Mouse (Mus musculus) hindbrain, postnatal 0 days (tissue): ENCODE measurements around the gene Mutyh. TPM values are rescaled to one million over a fixed set of nuclear protein-coding genes. Genes with fewer than 3 reads are reported as not detected.
"Not testable (repeated sequence)": the region's sequence is repeated elsewhere in the genome, so short reads cannot be mapped to it uniquely, and the experiment has no call there.

Experiments used
- ATAC-seq: fragments of 200-750 bp; cut with Nextera tagmentation; 2 replicates; pipeline ENCODE4 v1.8.0; 2017; ENCODE audit warnings: mild to moderate bottlenecking, moderate TSS enrichment, moderate library complexity
- DNase-seq: peaks from one replicate; pipeline ENCODE4 v3.0.0-alpha.2; 2015; ENCODE audit warnings: low spot score
- H3K27ac ChIP-seq: fragments of 300-500 bp; sonication (generic); 2 replicates; pipeline ENCODE4 v1.5.1; 2014; ENCODE audit warnings: mild to moderate bottlenecking
- H3K27me3 ChIP-seq: fragments of 300-500 bp; sonication (generic); 2 replicates; pipeline ENCODE4 v1.6.1; 2014; ENCODE audit warnings: low read length, mixed read lengths; ENCODE audit not compliant: insufficient read depth
- H3K36me3 ChIP-seq: fragments of 300-500 bp; sonication (generic); 2 replicates; pipeline ENCODE4 v1.6.1; 2014; ENCODE audit warnings: low read length, mixed read lengths; ENCODE audit not compliant: insufficient read depth
- H3K4me1 ChIP-seq: fragments of 300-500 bp; sonication (generic); 2 replicates; pipeline ENCODE4 v1.6.1; 2014; ENCODE audit warnings: antibody characterized with exemption, low read length, mixed read lengths; ENCODE audit not compliant: insufficient read depth
- H3K4me2 ChIP-seq: fragments of 300-500 bp; sonication (generic); 2 replicates; pipeline ENCODE4 v1.6.1; 2014; ENCODE audit warnings: low read depth, mild to moderate bottlenecking, low read length, moderate library complexity, mixed read lengths
- H3K4me3 ChIP-seq: fragments of 300-500 bp; sonication (generic); 2 replicates; pipeline ENCODE4 v1.5.1; 2014; ENCODE audit warnings: low read length
- H3K9ac ChIP-seq: fragments of 300-500 bp; sonication (generic); replicated peaks from 2 replicates; pipeline ENCODE4 v1.6.1; 2014; ENCODE audit warnings: mild to moderate bottlenecking, low read length, moderate library complexity, mixed read lengths
- H3K9me3 ChIP-seq: fragments of 300-500 bp; sonication (generic); 2 replicates; pipeline ENCODE4 v1.6.1; 2016; ENCODE audit warnings: low read length, mixed read lengths
- CTCF ChIP-seq: IDR thresholded peaks from 2 replicates; pipeline ENCODE4 v1.5.1; 2016; ENCODE audit warnings: antibody characterized with exemption, control low read depth, low read depth
- WGBS: fragments of 180-500 bp; shearing (Covaris S2); extraction: QIAGEN DNeasy Blood & Tissue Kit; methylation state at CpG from one replicate; pipeline ENCODE4 v1.1.7; 2014; 5-methylcytosine and 5-hydroxymethylcytosine counted together
- polyA plus RNA-seq: library from polyadenylated mRNA; unstranded; fragments of >200 nt; fragmentation: Nextera tagmentation; extraction: Ambion mirVana; gene quantifications from 2 replicates; pipeline ENCODE4 v1.2.1, GENCODE M21; 2015
- total RNA-seq: library from RNA; depleted of rRNA; stranded (reverse); fragments of >200 nt; gene quantifications from 2 replicates; pipeline ENCODE4 v1.2.3, GENCODE M21; 2014

The Mutyh gene
- total and polyA plus RNA-seq, 2 experiments from 2014 or later, result 5.6 to 12.5 TPM

DNA sequence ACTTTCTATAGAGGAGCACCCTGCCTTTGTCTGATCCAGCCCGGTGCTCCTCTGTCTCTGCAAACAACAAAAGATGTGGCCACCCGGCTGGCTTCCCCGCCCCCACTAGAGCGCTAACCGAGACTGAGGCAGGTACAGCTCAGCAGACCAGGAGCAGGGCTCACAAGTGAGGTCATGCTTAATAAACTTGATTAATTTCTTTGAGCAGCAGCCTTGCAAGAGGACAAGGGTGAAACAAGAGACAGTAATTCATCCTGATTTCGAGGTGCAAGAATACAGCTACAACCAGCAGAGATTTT, 22.5 kb downstream of the Mutyh start:
- ATAC-seq (no peak), DNase-seq (no peak)
- no peak for TF ChIP-seq CTCF
- 0 out of 2 replicates have a peak, but pooled peaks cover 3% of the 10 kb centered on the region for H3K4me1 ChIP-seq
- no peak overlapping the region for H3K4me3 ChIP-seq
- no peaks in the 10 kb centered on the region for H3K27me3 ChIP-seq
- H3K36me3 ChIP-seq, result no peaks in the 10 kb centered on the region
- no peak overlapping the region for H3K4me2 ChIP-seq
- H3K27ac ChIP-seq, result no peak overlapping the region
- 0 out of 2 replicates have a peak overlapping the region, but pooled peaks have one; percentile 13 for H3K9ac ChIP-seq
- 9% methylated on average over 6 of the region's 6 CpGs for WGBS
- H3K9me3 ChIP-seq, result no peaks in the 10 kb centered on the region

GRCm38 (mm10) chr4:116838999-116839398, 31.5 kb downstream of the Mutyh start:
- no peak for TF ChIP-seq CTCF

DNA sequence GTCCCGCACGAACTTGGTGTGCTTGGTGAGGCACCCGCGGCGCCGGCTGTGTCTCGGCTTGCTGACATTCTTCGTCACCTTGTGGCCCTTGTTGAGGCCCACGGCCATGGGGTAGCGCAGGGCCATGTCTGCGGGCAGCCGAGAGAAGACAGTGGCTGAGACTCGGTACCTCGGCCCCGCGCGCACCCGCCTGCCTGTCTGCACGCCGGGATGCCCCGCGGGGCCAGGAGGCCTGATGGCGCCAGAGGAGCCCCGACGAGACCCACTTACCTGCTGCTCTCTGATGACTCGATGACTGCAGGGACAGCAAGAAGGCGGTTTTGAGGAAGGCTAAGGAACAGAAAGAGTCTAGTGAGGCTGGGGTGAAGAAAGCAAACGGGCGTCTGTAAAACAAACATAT, 32.6 kb downstream of the Mutyh start:
- H3K4me2 ChIP-seq, result peak overlapping the region; percentile 18; the same call in 1 of the 2 replicates
- not testable (repeated sequence) for H3K27ac ChIP-seq, H3K9ac ChIP-seq, H3K9me3 ChIP-seq, H3K36me3 ChIP-seq, H3K27me3 ChIP-seq, H3K4me1 ChIP-seq, H3K4me3 ChIP-seq, DNase-seq, ATAC-seq
- WGBS, result 39% methylated on average over 20 of the region's 29 CpGs

More at GRCm38 (mm10) chr4:116838999-116839398, 31.5 kb downstream of the Mutyh start:
- H3K27me3 ChIP-seq, result no peaks in the 10 kb centered on the region
- no peaks in the 10 kb centered on the region for H3K4me1 ChIP-seq
- ATAC-seq (no peak), DNase-seq (no peak)
- 17% methylated on average over 2 of the region's 2 CpGs for WGBS
- H3K4me2 ChIP-seq, result no peak overlapping the region
- no peak overlapping the region for H3K9ac ChIP-seq
- no peaks in the 10 kb centered on the region for H3K9me3 ChIP-seq
- H3K27ac ChIP-seq, result no peak overlapping the region
- no peak overlapping the region for H3K4me3 ChIP-seq
- no peaks in the 10 kb centered on the region for H3K36me3 ChIP-seq

DNA sequence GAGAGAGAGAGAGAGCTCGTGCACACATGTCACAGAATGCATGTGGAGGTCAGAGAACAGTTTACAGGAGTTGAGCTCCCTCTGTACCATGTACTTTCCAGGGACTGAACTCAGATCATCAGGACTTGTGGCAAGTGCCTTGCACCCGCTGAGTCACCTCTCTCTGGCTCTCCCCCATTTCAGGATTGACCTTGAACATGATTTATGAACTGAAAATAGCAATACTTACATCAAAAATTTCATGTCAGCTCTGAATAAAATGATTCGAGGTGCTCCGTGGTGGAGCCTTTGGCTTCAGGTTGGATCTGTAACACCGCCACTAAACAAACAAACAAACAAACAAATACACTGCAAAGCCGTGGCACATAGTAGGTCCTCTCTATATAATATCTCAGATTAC, 33.3 kb downstream of the Mutyh start:
- 87% methylated on average over 6 of the region's 6 CpGs for WGBS
- Histone ChIP-seq H3K27me3 (no peaks in the 10 kb centered on the region), H3K4me2 (no peak overlapping the region), H3K27ac (no peak overlapping the region), H3K36me3 (no peaks in the 10 kb centered on the region), H3K9me3 (no peaks in the 10 kb centered on the region), H3K4me3 (no peak overlapping the region), H3K4me1 (no peaks in the 10 kb centered on the region), H3K9ac (no peak overlapping the region)
- DNase-seq (no peak), ATAC-seq (no peak)
- no peak for TF ChIP-seq CTCF

- Histone ChIP-seq H3K36me3 (no peaks in the 10 kb centered on the region), H3K4me3 (no peak overlapping the region), H3K9me3 (no peaks in the 10 kb centered on the region), H3K4me1 (no peaks in the 10 kb centered on the region), H3K27me3 (no peaks in the 10 kb centered on the region), H3K27ac (no peak overlapping the region), H3K4me2 (no peak overlapping the region), H3K9ac (no peak overlapping the region)
- WGBS, result 95% methylated on average over 3 of the region's 3 CpGs
- ATAC-seq, result no peak
- TF ChIP-seq CTCF, result no peak
- DNase-seq, result no peak
These were observed 36.8 kb downstream of the Mutyh start for GRCm38 (mm10) chr4:116844324-116844723.

DNA sequence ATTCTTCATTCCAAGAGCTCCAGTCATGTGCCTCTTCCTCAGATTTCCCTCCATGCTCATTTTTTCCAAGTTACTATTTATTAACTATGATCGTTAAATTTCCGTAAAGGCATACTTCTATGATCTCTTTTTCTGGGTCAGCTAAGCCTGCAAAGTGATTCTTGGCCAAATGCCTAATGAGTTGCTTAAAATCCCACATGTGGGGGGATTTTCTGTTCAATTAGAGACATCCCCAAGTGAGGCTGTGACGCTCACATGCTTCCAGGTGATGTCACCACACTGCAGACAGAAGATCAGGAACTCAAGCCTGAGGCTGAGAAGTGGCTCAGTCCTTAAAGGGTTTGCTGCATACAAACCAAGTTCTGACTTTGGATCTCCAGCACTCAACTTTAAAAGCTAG, 42.4 kb downstream of the Mutyh start:
- peak; percentile 57 for DNase-seq
- no peak overlapping the region for H3K4me2 ChIP-seq
- no peaks in the 10 kb centered on the region for H3K36me3 ChIP-seq
- no peaks in the 10 kb centered on the region; the same call in 1 of the 2 replicates for H3K4me1 ChIP-seq
- H3K4me3 ChIP-seq, result no peak overlapping the region
- H3K27ac ChIP-seq, result no peak overlapping the region
- H3K9ac ChIP-seq, result no peak overlapping the region
- no peak for ATAC-seq
- no peaks in the 10 kb centered on the region for H3K27me3 ChIP-seq
- no peak for TF ChIP-seq CTCF
- WGBS, result 55% methylated on average over 3 of the region's 3 CpGs
- H3K9me3 ChIP-seq, result no peaks in the 10 kb centered on the region

GRCm38 (mm10) chr4:116854286-116854685, 46.8 kb downstream of the Mutyh start:
- Histone ChIP-seq H3K4me2 (no peak overlapping the region), H3K9ac (no peak overlapping the region), H3K4me1 (no peaks in the 10 kb centered on the region; the same call in 1 of the 2 replicates), H3K36me3 (no peaks in the 10 kb centered on the region), H3K9me3 (no peaks in the 10 kb centered on the region), H3K27me3 (no peaks in the 10 kb centered on the region), H3K27ac (no peak overlapping the region), H3K4me3 (no peak overlapping the region)
- no peak for ATAC-seq
- WGBS, result 31% methylated on average over 2 of the region's 2 CpGs
- no peak for TF ChIP-seq CTCF
- DNase-seq, result no peak
